Comparison of ENCODE assay signal across 8 mouse cellular contexts in genomic region chr2:154569071-154569748, GRCm38 (mm10). TPM values are rescaled to one million over a fixed set of nuclear protein-coding genes. Genes with fewer than 3 reads are reported as not detected.
A peak's percentile ranks its signal among the peaks of the same experiment; 100 is the strongest.
DNase-seq lines count a peak whose midpoint lies in the region; ATAC-seq and TF ChIP-seq lines count a peak whose summit lies in the region.

No protein-coding gene starts in this region.

- ATAC-seq in forebrain, embryonic 12.5 days (ENCODE audit: low FRiP score): peak; percentile 79
- peak; percentile 49 for ATAC-seq in hindbrain, embryonic 14.5 days (ENCODE audit: low FRiP score)
- peak; percentile 62 for ATAC-seq in limb, embryonic 14.5 days (ENCODE audit: low FRiP score, low read depth)
- peak; percentile 62 for ATAC-seq in midbrain, embryonic 15.5 days (replicated peaks)
- peak; percentile 82 for ATAC-seq in stomach, embryonic 15.5 days (ENCODE audit: insufficient read depth, low FRiP score, low read depth)

- H3K9ac ChIP-seq in forebrain, embryonic 12.5 days: peak overlapping the region; percentile 90
- peak overlapping the region; percentile 54 for H3K9ac ChIP-seq in hindbrain, embryonic 14.5 days
- H3K9ac ChIP-seq in limb, embryonic 14.5 days (ENCODE audit: low read depth, low read length, severe bottlenecking): peak overlapping the region; percentile 82
- peak overlapping the region; percentile 29; the same call in 1 of the 2 replicates for H3K9ac ChIP-seq in midbrain, embryonic 15.5 days
- peak overlapping the region; percentile 45 for H3K9ac ChIP-seq in stomach, embryonic 15.5 days

- peak overlapping the region; percentile 88 for H3K27ac ChIP-seq in forebrain, embryonic 12.5 days
- H3K27ac ChIP-seq in hindbrain, embryonic 14.5 days: peak overlapping the region; percentile 47
- H3K27ac ChIP-seq in limb, embryonic 14.5 days (replicated peaks; ENCODE audit: low read depth, low read length): peak overlapping the region; percentile 86
- H3K27ac ChIP-seq in midbrain, embryonic 15.5 days: peak overlapping the region; percentile 37
- peak overlapping the region; percentile 93 for H3K27ac ChIP-seq in stomach, embryonic 15.5 days

- no peaks in the 10 kb centered on the region for H3K9me3 ChIP-seq in forebrain, embryonic 12.5 days
- H3K9me3 ChIP-seq in hindbrain, embryonic 14.5 days (ENCODE audit: control insufficient read depth, low read length): no peaks in the 10 kb centered on the region
- no peaks in the 10 kb centered on the region for H3K9me3 ChIP-seq in limb, embryonic 14.5 days (ENCODE audit: control insufficient read depth, low read length)
- no peaks in the 10 kb centered on the region for H3K9me3 ChIP-seq in midbrain, embryonic 15.5 days
- no peaks in the 10 kb centered on the region for H3K9me3 ChIP-seq in stomach, embryonic 15.5 days

- peak overlapping the region; percentile 92 for H3K4me3 ChIP-seq in forebrain, embryonic 12.5 days (replicated peaks)
- peak overlapping the region; percentile 74 for H3K4me3 ChIP-seq in hindbrain, embryonic 14.5 days (replicated peaks; ENCODE audit: low read length)
- H3K4me3 ChIP-seq in limb, embryonic 14.5 days (replicated peaks; ENCODE audit: low read length): peak overlapping the region; percentile 81
- H3K4me3 ChIP-seq in midbrain, embryonic 15.5 days: peak overlapping the region; percentile 68
- peak overlapping the region; percentile 89 for H3K4me3 ChIP-seq in stomach, embryonic 15.5 days (replicated peaks)

- peak overlapping the region; percentile 85 for H3K4me2 ChIP-seq in forebrain, embryonic 12.5 days
- peak overlapping the region; percentile 94 for H3K4me2 ChIP-seq in hindbrain, embryonic 14.5 days (replicated peaks)
- peak overlapping the region; percentile 76 for H3K4me2 ChIP-seq in limb, embryonic 14.5 days (replicated peaks; ENCODE audit: low read depth, low read length, severe bottlenecking)
- H3K4me2 ChIP-seq in midbrain, embryonic 15.5 days: peak overlapping the region; percentile 98
- H3K4me2 ChIP-seq in stomach, embryonic 15.5 days: peak overlapping the region; percentile 84

- H3K4me1 ChIP-seq in forebrain, embryonic 12.5 days: peaks cover 58% of the 10 kb centered on the region
- 0 out of 2 replicates have a peak, but pooled peaks cover 4% of the 10 kb centered on the region for H3K4me1 ChIP-seq in hindbrain, embryonic 14.5 days (replicated peaks; ENCODE audit: control insufficient read depth, insufficient read depth, low read length)
- peaks cover 33% of the 10 kb centered on the region for H3K4me1 ChIP-seq in limb, embryonic 14.5 days (ENCODE audit: control insufficient read depth, insufficient read depth, low read length)
- H3K4me1 ChIP-seq in midbrain, embryonic 15.5 days: peaks cover 18% of the 10 kb centered on the region
- H3K4me1 ChIP-seq in stomach, embryonic 15.5 days: peaks cover 31% of the 10 kb centered on the region

- H3K36me3 ChIP-seq in forebrain, embryonic 12.5 days (replicated peaks): peaks cover 3% of the 10 kb centered on the region
- no peaks in the 10 kb centered on the region for H3K36me3 ChIP-seq in hindbrain, embryonic 14.5 days (replicated peaks; ENCODE audit: control insufficient read depth, insufficient read depth)
- H3K36me3 ChIP-seq in limb, embryonic 14.5 days (ENCODE audit: control insufficient read depth, insufficient read depth, low read length): 0 out of 2 replicates have a peak, but pooled peaks cover 3% of the 10 kb centered on the region
- H3K36me3 ChIP-seq in midbrain, embryonic 15.5 days (replicated peaks): no peaks in the 10 kb centered on the region
- 0 out of 2 replicates have a peak, but pooled peaks cover 1% of the 10 kb centered on the region for H3K36me3 ChIP-seq in stomach, embryonic 15.5 days

- WGBS in forebrain, embryonic 12.5 days: under 1% methylated on average over 51 of the region's 70 CpGs
- under 1% methylated on average over 59 of the region's 70 CpGs for WGBS in hindbrain, embryonic 14.5 days
- 2% methylated on average over 31 of the region's 70 CpGs for WGBS in limb, embryonic 14.5 days
- WGBS in midbrain, embryonic 15.5 days: 0% methylated on average over 44 of the region's 70 CpGs
- 1% methylated on average over 65 of the region's 70 CpGs for WGBS in stomach, embryonic 15.5 days

- no peaks in the 10 kb centered on the region for H3K27me3 ChIP-seq in forebrain, embryonic 12.5 days
- no peaks in the 10 kb centered on the region for H3K27me3 ChIP-seq in hindbrain, embryonic 14.5 days (ENCODE audit: control insufficient read depth, insufficient read depth, low read length)
- no peaks in the 10 kb centered on the region for H3K27me3 ChIP-seq in limb, embryonic 14.5 days (ENCODE audit: control insufficient read depth, insufficient read depth, low read length)
- H3K27me3 ChIP-seq in midbrain, embryonic 15.5 days (replicated peaks): no peaks in the 10 kb centered on the region
- H3K27me3 ChIP-seq in stomach, embryonic 15.5 days (replicated peaks): no peaks in the 10 kb centered on the region

- peak; percentile 69 to 78 for DNase-seq in cerebellum, postnatal 10 days
- no peak for DNase-seq in cerebellum, adult 9-11 months
- peak; percentile 87 for DNase-seq in adrenal gland, postnatal 10 days
- DNase-seq in hindbrain, embryonic 14.5 days (ENCODE audit: low spot score): no peak
- DNase-seq in limb, embryonic 14.5 days (ENCODE audit: low spot score): peak; percentile 70

- TF ChIP-seq POLR2A in limb, embryonic 14.5 days (IDR thresholded peaks at IDR 0.05; ENCODE audit: borderline replicate concordance, extremely low read depth, insufficient read depth, insufficient read length): no peak

RNA-seq across cellular contexts. Expression of gene E2f1, which starts 0.5 kb away (rescaled TPM):
- total RNA-seq in adrenal gland, postnatal 10 days (2021): 10 to 100 TPM; 12.8 to 14.1 TPM
- polyA plus RNA-seq in forebrain, embryonic 12.5 days (2016; fragmentation: Nextera tagmentation; extraction: Ambion mirVana): 29.8 and 33.3 TPM in 2 replicates
- polyA plus RNA-seq in hindbrain, embryonic 14.5 days (2014; fragmentation: Nextera tagmentation; extraction: Ambion mirVana): 2.2 and 2.4 TPM in 2 replicates
- polyA plus RNA-seq in limb, embryonic 14.5 days (2012; rRNA removed): 38.3 and 41.8 TPM in 2 replicates
- polyA plus RNA-seq in limb, embryonic 14.5 days (2014; fragmentation: Nextera tagmentation; extraction: Ambion mirVana): 9.3 and 9.4 TPM in 2 replicates
- 5.4 and 7.1 TPM in 2 replicates for polyA plus RNA-seq in midbrain, embryonic 15.5 days (2015; fragmentation: Nextera tagmentation; extraction: Ambion mirVana)
- polyA plus RNA-seq in stomach, embryonic 15.5 days (2015; fragmentation: Nextera tagmentation; extraction: Ambion mirVana): 20.2 and 21.1 TPM in 2 replicates

RNA-seq across cellular contexts. Expression of gene Necab3, which starts 10.5 kb away (rescaled TPM):
- 1 to 10 TPM; 2.0 to 2.7 TPM for total RNA-seq in adrenal gland, postnatal 10 days (2021)
- polyA plus RNA-seq in forebrain, embryonic 12.5 days (2016; fragmentation: Nextera tagmentation; extraction: Ambion mirVana): 8.7 and 11.0 TPM in 2 replicates
- 13.6 and 15.2 TPM in 2 replicates for polyA plus RNA-seq in hindbrain, embryonic 14.5 days (2014; fragmentation: Nextera tagmentation; extraction: Ambion mirVana)
- polyA plus RNA-seq in limb, embryonic 14.5 days (2012; rRNA removed): 6.7 and 8.0 TPM in 2 replicates
- polyA plus RNA-seq in limb, embryonic 14.5 days (2014; fragmentation: Nextera tagmentation; extraction: Ambion mirVana): 3.8 and 3.9 TPM in 2 replicates
- polyA plus RNA-seq in midbrain, embryonic 15.5 days (2015; fragmentation: Nextera tagmentation; extraction: Ambion mirVana): 15.4 and 18.0 TPM in 2 replicates
- 2.4 and 2.5 TPM in 2 replicates for polyA plus RNA-seq in stomach, embryonic 15.5 days (2015; fragmentation: Nextera tagmentation; extraction: Ambion mirVana)

RNA-seq across cellular contexts. Expression of gene Actl10, which starts 17.6 kb away (rescaled TPM):
- total RNA-seq in adrenal gland, postnatal 10 days (2021): not detected
- 0.66 and 0.86 TPM in 2 replicates for polyA plus RNA-seq in forebrain, embryonic 12.5 days (2016; fragmentation: Nextera tagmentation; extraction: Ambion mirVana)
- 0.12 and 0.22 TPM in 2 replicates for polyA plus RNA-seq in hindbrain, embryonic 14.5 days (2014; fragmentation: Nextera tagmentation; extraction: Ambion mirVana)
- polyA plus RNA-seq in limb, embryonic 14.5 days (2012; rRNA removed): 0.09 TPM in 1 of 2 replicates, not detected in the other
- 0.21 and 0.30 TPM in 2 replicates for polyA plus RNA-seq in limb, embryonic 14.5 days (2014; fragmentation: Nextera tagmentation; extraction: Ambion mirVana)
- 0.36 and 0.60 TPM in 2 replicates for polyA plus RNA-seq in midbrain, embryonic 15.5 days (2015; fragmentation: Nextera tagmentation; extraction: Ambion mirVana)
- polyA plus RNA-seq in stomach, embryonic 15.5 days (2015; fragmentation: Nextera tagmentation; extraction: Ambion mirVana): 0.12 and 0.37 TPM in 2 replicates

RNA-seq across cellular contexts. Expression of gene 1700003F12Rik, which starts 22.3 kb away (rescaled TPM):
- under 1 TPM; 0.61 to 0.81 TPM for total RNA-seq in adrenal gland, postnatal 10 days (2021)
- 2.3 and 2.5 TPM in 2 replicates for polyA plus RNA-seq in forebrain, embryonic 12.5 days (2016; fragmentation: Nextera tagmentation; extraction: Ambion mirVana)
- polyA plus RNA-seq in hindbrain, embryonic 14.5 days (2014; fragmentation: Nextera tagmentation; extraction: Ambion mirVana): 1.5 and 1.6 TPM in 2 replicates
- 0.48 and 0.59 TPM in 2 replicates for polyA plus RNA-seq in limb, embryonic 14.5 days (2012; rRNA removed)
- polyA plus RNA-seq in limb, embryonic 14.5 days (2014; fragmentation: Nextera tagmentation; extraction: Ambion mirVana): 0.91 and 1.4 TPM in 2 replicates
- 1.8 and 2.1 TPM in 2 replicates for polyA plus RNA-seq in midbrain, embryonic 15.5 days (2015; fragmentation: Nextera tagmentation; extraction: Ambion mirVana)
- 0.59 and 1.5 TPM in 2 replicates for polyA plus RNA-seq in stomach, embryonic 15.5 days (2015; fragmentation: Nextera tagmentation; extraction: Ambion mirVana)

RNA-seq across cellular contexts. Expression of gene Pxmp4, which starts 34.3 kb away (rescaled TPM):
- total RNA-seq in adrenal gland, postnatal 10 days (2021): 10 to 100 TPM; 45.5 to 53.0 TPM
- 10.4 and 11.2 TPM in 2 replicates for polyA plus RNA-seq in forebrain, embryonic 12.5 days (2016; fragmentation: Nextera tagmentation; extraction: Ambion mirVana)
- polyA plus RNA-seq in hindbrain, embryonic 14.5 days (2014; fragmentation: Nextera tagmentation; extraction: Ambion mirVana): 17.3 and 18.5 TPM in 2 replicates
- 20.6 and 21.2 TPM in 2 replicates for polyA plus RNA-seq in limb, embryonic 14.5 days (2012; rRNA removed)
- polyA plus RNA-seq in limb, embryonic 14.5 days (2014; fragmentation: Nextera tagmentation; extraction: Ambion mirVana): 27.0 and 27.6 TPM in 2 replicates
- polyA plus RNA-seq in midbrain, embryonic 15.5 days (2015; fragmentation: Nextera tagmentation; extraction: Ambion mirVana): 15.7 and 15.9 TPM in 2 replicates
- 26.8 and 30.2 TPM in 2 replicates for polyA plus RNA-seq in stomach, embryonic 15.5 days (2015; fragmentation: Nextera tagmentation; extraction: Ambion mirVana)

Comparison
In these comparisons a context has a peak if more than half of its experiments do, and no peak if none do; other contexts are left out.
1. DNase-seq: peak in cerebellum, postnatal 10 days (2 of 2), adrenal gland, postnatal 10 days (single experiment) and limb, embryonic 14.5 days (single experiment); none in cerebellum, adult 9-11 months (single experiment) and hindbrain, embryonic 14.5 days (single experiment).
2. H3K27ac ChIP-seq: peak in every context shown above with its lines; median percentile 93 in stomach, embryonic 15.5 days; 88 in forebrain, embryonic 12.5 days; 86 in limb, embryonic 14.5 days; 47 in hindbrain, embryonic 14.5 days; 37 in midbrain, embryonic 15.5 days.
3. H3K9ac ChIP-seq: peak in every context shown above with its lines; median percentile 90 in forebrain, embryonic 12.5 days; 82 in limb, embryonic 14.5 days; 54 in hindbrain, embryonic 14.5 days; 45 in stomach, embryonic 15.5 days; 29 in midbrain, embryonic 15.5 days.
4. Peak in every context shown above with its lines, with median percentiles within 50 percentile points of each other: ATAC-seq, H3K4me2 ChIP-seq and H3K4me3 ChIP-seq.